In genomic region chr14:48514620-48515019, GRCm38 (mm10) we compare ENCODE assay signal across 18 mouse cellular contexts.
A peak's percentile ranks its signal among the peaks of the same experiment; 100 is the strongest.
DNase-seq lines count a peak whose midpoint lies in the region; ATAC-seq lines count a peak whose summit lies in the region.
"Had no signal": no experiment of that assay in that cellular context is flagged by ENCODE, and none has a peak within 500 bp of the region (broad histone marks: within the 10 kb centered on the region; RNA-seq: fewer than 3 reads in every experiment).

No protein-coding gene starts in this region.

- no peak overlapping the region for H3K9ac ChIP-seq in forebrain, embryonic 16.5 days (replicated peaks; ENCODE audit: low read depth, low read length)
- H3K9ac ChIP-seq in forebrain, embryonic 11.5 days (ENCODE audit: low read length), result no peak overlapping the region
- no peak overlapping the region for H3K9ac ChIP-seq in midbrain, embryonic 16.5 days (ENCODE audit: low read depth, low read length)
- H3K9ac ChIP-seq in midbrain, embryonic 13.5 days (replicated peaks), result no peak overlapping the region
- H3K9ac ChIP-seq: limb, embryonic 15.5 days; liver, embryonic 15.5 days had no signal

- no peak overlapping the region for H3K4me3 ChIP-seq in forebrain, embryonic 16.5 days (replicated peaks; ENCODE audit: low read length)
- H3K4me3 ChIP-seq in forebrain, embryonic 11.5 days (ENCODE audit: low read depth, low read length), result no peak overlapping the region
- H3K4me3 ChIP-seq in midbrain, embryonic 16.5 days (ENCODE audit: low read depth, low read length), result no peak overlapping the region
- no peak overlapping the region for H3K4me3 ChIP-seq in midbrain, embryonic 13.5 days (replicated peaks)
- H3K4me3 ChIP-seq: layer of hippocampus, adult 2 months; limb, embryonic 15.5 days; liver, embryonic 15.5 days had no signal

- peaks cover 14% of the 10 kb centered on the region for H3K4me1 ChIP-seq in forebrain, embryonic 16.5 days (replicated peaks; ENCODE audit: control insufficient read depth, insufficient read depth, low read length)
- H3K4me1 ChIP-seq in forebrain, embryonic 11.5 days (replicated peaks; ENCODE audit: control insufficient read depth, insufficient read depth, low read length), result peaks cover 12% of the 10 kb centered on the region; the same call in 1 of the 2 replicates
- H3K4me1 ChIP-seq in midbrain, embryonic 16.5 days (ENCODE audit: control insufficient read depth, insufficient read depth, low read length), result peaks cover 4% of the 10 kb centered on the region; the same call in 1 of the 2 replicates
- H3K4me1 ChIP-seq in midbrain, embryonic 13.5 days (replicated peaks), result peaks cover 46% of the 10 kb centered on the region
- H3K4me1 ChIP-seq: limb, embryonic 15.5 days; liver, embryonic 15.5 days had no signal

- no peaks in the 10 kb centered on the region for H3K36me3 ChIP-seq in forebrain, embryonic 16.5 days (ENCODE audit: control insufficient read depth, insufficient read depth)
- no peaks in the 10 kb centered on the region for H3K36me3 ChIP-seq in forebrain, embryonic 11.5 days (ENCODE audit: control insufficient read depth, insufficient read depth, low read length)
- no peaks in the 10 kb centered on the region; the same call in 1 of the 2 replicates for H3K36me3 ChIP-seq in midbrain, embryonic 16.5 days (ENCODE audit: control insufficient read depth, insufficient read depth, low read length)
- H3K36me3 ChIP-seq in midbrain, embryonic 13.5 days, result peaks cover 3% of the 10 kb centered on the region; the same call in 1 of the 2 replicates

- H3K4me2 ChIP-seq in forebrain, embryonic 16.5 days (ENCODE audit: low read length), result no peak overlapping the region
- H3K4me2 ChIP-seq in forebrain, embryonic 11.5 days (ENCODE audit: low read depth, low read length, severe bottlenecking), result no peak overlapping the region
- H3K4me2 ChIP-seq in midbrain, embryonic 16.5 days (ENCODE audit: low read length), result no peak overlapping the region
- no peak overlapping the region for H3K4me2 ChIP-seq in midbrain, embryonic 13.5 days (replicated peaks)
- H3K4me2 ChIP-seq: limb, embryonic 15.5 days; liver, embryonic 15.5 days had no signal

- no peak for DNase-seq in forebrain, embryonic 11.5 days (ENCODE audit: low spot score)
- DNase-seq in cerebellum, adult 8-10 months, result peak; percentile 23
- peak; percentile 39 to 40 for DNase-seq in cerebellum, postnatal 36 days
- DNase-seq in kidney, adult 8-10 months, result no peak
- DNase-seq: heart, adult 18-20 months; heart, postnatal 36 days; kidney, adult 18-20 months; kidney, postnatal 10 days; layer of hippocampus, postnatal 36 days; lung, postnatal 10 days; retina, postnatal 1 day; thymus, postnatal 25 days had no signal

- ATAC-seq in forebrain, embryonic 16.5 days, result peak; percentile 29; the same call in 1 of the 2 replicates
- no peak for ATAC-seq in forebrain, embryonic 11.5 days (replicated peaks; ENCODE audit: low FRiP score)
- ATAC-seq in midbrain, embryonic 16.5 days, result 0 out of 2 replicates have a peak, but pooled peaks have one; percentile 37
- ATAC-seq in midbrain, embryonic 13.5 days, result no peak

- WGBS in forebrain, embryonic 16.5 days, result 27% methylated on average over 7 of the region's 7 CpGs
- 33% methylated on average over 7 of the region's 7 CpGs for WGBS in forebrain, embryonic 11.5 days
- 36% methylated on average over 7 of the region's 7 CpGs for WGBS in midbrain, embryonic 16.5 days
- WGBS in midbrain, embryonic 13.5 days, result 33% methylated on average over 7 of the region's 7 CpGs

- H3K27ac ChIP-seq in forebrain, embryonic 16.5 days (ENCODE audit: low read length), result 0 out of 2 replicates have a peak overlapping the region, but pooled peaks have one; percentile 14
- no peak overlapping the region for H3K27ac ChIP-seq in forebrain, embryonic 11.5 days (ENCODE audit: low read depth, low read length)
- no peak overlapping the region for H3K27ac ChIP-seq in midbrain, embryonic 16.5 days (ENCODE audit: low read length)
- H3K27ac ChIP-seq in midbrain, embryonic 13.5 days, result no peak overlapping the region
- H3K27ac ChIP-seq: layer of hippocampus, adult 2 months; limb, embryonic 15.5 days; liver, embryonic 15.5 days had no signal

- H3K9me3 ChIP-seq in forebrain, embryonic 16.5 days (ENCODE audit: control insufficient read depth, low read length), result no peaks in the 10 kb centered on the region
- no peaks in the 10 kb centered on the region for H3K9me3 ChIP-seq in forebrain, embryonic 11.5 days (ENCODE audit: control insufficient read depth, low read length)
- H3K9me3 ChIP-seq in midbrain, embryonic 16.5 days (replicated peaks; ENCODE audit: control insufficient read depth, low read length, poor library complexity, severe bottlenecking), result no peaks in the 10 kb centered on the region
- H3K9me3 ChIP-seq in midbrain, embryonic 13.5 days, result peaks cover 4% of the 10 kb centered on the region; the same call in 1 of the 2 replicates
- H3K9me3 ChIP-seq: limb, embryonic 15.5 days; liver, embryonic 15.5 days had no signal

- H3K27me3 ChIP-seq in forebrain, embryonic 16.5 days (replicated peaks; ENCODE audit: control insufficient read depth, insufficient read depth, low read length), result 0 out of 2 replicates have a peak, but pooled peaks cover 6% of the 10 kb centered on the region
- peaks cover 20% of the 10 kb centered on the region for H3K27me3 ChIP-seq in forebrain, embryonic 11.5 days (ENCODE audit: control insufficient read depth, insufficient read depth, low read length)
- peaks cover 16% of the 10 kb centered on the region for H3K27me3 ChIP-seq in midbrain, embryonic 16.5 days (ENCODE audit: control insufficient read depth, insufficient read depth, low read depth, low read length)
- H3K27me3 ChIP-seq in midbrain, embryonic 13.5 days, result peaks cover 79% of the 10 kb centered on the region
- H3K27me3 ChIP-seq: limb, embryonic 15.5 days; liver, embryonic 15.5 days had no signal

Comparison
In these comparisons a context has a peak if more than half of its experiments do, and no peak if none do; other contexts are left out.
1. ATAC-seq: peak in forebrain, embryonic 16.5 days (single experiment) and midbrain, embryonic 16.5 days (single experiment); none in forebrain, embryonic 11.5 days (single experiment) and midbrain, embryonic 13.5 days (single experiment).
2. DNase-seq: peak in cerebellum, adult 8-10 months (single experiment) and cerebellum, postnatal 36 days (2 of 2); none in forebrain, embryonic 11.5 days (single experiment) and kidney, adult 8-10 months (0 of 2).